Mouse (Mus musculus): Measurements from ENCODE around the gene Tssk2.

GRCm38 (mm10) chr16:17929211-17929610, 30.8 kb downstream of the Tssk2 start:
- TF ChIP-seq MAX (IDR thresholded peaks at IDR 0.05; ENCODE audit: low read depth) (no peak), E2F4 (IDR thresholded peaks at IDR 0.05; ENCODE audit: insufficient read depth) (no peak), REST (IDR thresholded peaks at IDR 0.05; ENCODE audit: insufficient read depth, insufficient read length) (no peak)
